Mouse (Mus musculus) left cerebral cortex, postnatal 10 days (tissue): ENCODE measurements at regions not wholly inside any gene's neighbourhood (a gene's known extent, or its start where the extent isn't known, plus 50 kb on each side); places are given as distances from the start of the nearest gene placed in this dataset.
A peak's percentile ranks its signal among the peaks of the same experiment; 100 is the strongest.

ENCODE experiments used
- DNase-seq, 2 experiments: peaks; one replicate each; pipeline ENCODE4 v3.0.0; 2021 to 2022; ENCODE audit warnings: low spot score in 2 of 2, mixed read lengths in 1 of 2; ENCODE audit errors: extremely low spot score in 1 of 2
- intact Hi-C: fragments of 180-260 bp; cut with DNase I; formaldehyde crosslinking; loops from one replicate; pipeline ENCODE4 v1.15.1; 2025

DNA sequence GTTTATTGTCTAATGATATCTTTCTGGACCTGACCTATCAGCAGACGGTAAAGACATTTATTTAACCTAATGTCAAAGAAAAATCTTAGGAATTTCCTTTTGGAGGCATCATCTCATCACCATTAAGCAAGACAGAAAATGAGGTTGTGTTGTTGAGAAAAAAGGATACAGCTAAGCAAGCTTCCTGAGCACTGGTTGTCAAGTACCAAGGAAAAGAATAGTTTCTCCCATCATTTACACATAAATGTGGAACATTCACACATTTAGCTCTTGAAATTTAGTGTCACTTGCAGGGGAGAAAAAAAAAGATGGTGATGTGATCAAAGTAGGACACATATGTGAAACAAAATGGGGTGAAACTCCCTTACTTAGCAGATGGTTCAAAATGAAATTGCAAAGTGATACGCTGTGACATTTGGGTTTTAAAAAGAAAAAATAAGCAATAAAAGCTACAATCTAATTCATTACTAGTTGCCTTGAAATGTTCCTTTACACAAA, 157.7 kb upstream of the 1700009N14Rik start:
- intact Hi-C loops: no loop called here

DNA sequence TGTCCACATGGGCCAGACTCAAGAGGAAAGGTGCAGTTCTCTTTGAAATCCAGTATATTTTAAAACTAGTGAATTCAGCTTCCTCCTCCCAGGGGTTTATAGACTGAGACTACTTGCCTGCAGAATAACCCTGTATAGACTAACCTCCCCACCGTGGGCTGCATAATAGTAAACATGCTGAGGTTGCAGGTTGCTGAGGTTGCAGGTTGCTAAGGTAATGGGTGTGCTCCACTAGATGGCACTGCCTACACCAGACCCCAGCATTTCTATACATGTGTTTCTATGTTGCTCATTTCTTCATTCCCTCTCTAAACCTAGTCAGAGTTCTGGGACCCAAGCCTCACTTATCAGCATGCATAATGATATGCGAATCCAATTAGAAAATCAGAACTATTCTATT, 140.0 kb upstream of the 1700009N14Rik start:
- DNase-seq: no peak
- intact Hi-C loops: no loop called here

More for the DNA sequence above, 157.7 kb upstream of the 1700009N14Rik start:
- no peak for DNase-seq

DNA sequence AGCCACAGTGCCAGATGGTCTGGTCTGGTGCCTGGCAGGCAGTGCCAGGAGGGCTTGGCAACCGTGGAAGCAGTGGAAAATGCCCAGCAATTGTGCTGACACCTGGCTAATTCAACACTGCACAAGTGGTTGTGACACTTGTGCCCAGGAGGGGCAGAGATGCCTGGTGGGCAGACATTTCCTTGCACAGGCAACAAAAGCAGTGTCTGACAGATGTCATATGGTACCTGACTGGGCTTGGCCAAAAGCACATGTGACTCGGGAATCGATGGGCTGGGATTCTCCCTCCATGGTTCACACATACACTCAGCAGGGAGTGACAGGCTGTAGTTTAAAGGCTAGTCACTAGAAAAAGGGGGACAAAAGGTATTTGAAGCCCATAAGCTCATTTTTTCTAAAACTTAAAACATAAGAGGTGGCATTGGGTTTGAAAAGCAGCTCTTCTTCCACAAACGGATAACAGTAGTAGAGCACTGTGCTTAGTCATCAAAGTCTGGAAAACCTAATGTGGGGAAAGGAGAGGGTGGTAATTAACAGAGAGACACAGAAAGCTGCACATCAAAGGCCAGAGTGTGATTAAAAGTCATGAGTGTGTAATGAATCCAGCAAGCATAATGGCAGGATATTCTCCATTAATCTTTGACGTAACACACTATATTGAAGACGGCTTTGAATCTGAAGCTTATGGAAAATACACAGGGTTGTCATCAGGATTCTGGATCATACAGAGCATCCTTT, 105.5 kb upstream of the 1700009N14Rik start:
- intact Hi-C loops: no loop called here
- peak in 1 of 2 experiments; percentile 5 for DNase-seq

DNA sequence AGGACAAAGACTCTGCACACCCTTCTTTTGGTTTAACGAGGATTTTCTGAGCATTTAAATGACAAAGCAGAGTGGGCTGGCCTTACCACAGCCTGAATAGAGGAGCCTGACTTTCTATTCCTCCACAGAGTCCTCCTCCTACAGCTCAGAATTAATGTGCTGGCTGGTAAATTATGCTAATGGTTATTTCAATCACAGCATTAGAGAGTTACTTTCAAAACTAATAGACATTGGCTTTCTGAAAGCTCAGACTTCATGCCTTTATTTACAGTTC, 105.0 kb upstream of the 1700009N14Rik start:
- intact Hi-C loops: no loop called here
- no peak for DNase-seq

DNA sequence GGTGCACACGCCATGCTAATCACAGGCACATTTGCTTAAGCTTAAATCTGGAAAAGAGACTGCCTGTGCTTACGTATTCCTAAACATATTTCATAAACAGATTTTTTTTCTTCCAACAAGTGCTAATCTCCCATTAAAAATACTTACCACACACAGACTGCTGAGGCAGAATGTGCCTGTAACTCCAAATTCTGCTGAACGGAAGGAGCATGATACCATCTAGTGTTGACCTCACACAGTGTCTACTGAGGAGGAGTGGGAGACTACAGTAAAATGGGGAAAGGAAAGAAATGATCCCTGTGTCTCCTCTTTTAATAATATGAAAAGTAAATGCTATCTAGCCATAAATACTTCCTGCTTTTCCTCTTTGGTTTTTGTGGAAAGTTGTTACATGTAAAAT, 81.9 kb upstream of the 1700009N14Rik start:
- intact Hi-C loops: no loop called here
- DNase-seq: no peak

DNA sequence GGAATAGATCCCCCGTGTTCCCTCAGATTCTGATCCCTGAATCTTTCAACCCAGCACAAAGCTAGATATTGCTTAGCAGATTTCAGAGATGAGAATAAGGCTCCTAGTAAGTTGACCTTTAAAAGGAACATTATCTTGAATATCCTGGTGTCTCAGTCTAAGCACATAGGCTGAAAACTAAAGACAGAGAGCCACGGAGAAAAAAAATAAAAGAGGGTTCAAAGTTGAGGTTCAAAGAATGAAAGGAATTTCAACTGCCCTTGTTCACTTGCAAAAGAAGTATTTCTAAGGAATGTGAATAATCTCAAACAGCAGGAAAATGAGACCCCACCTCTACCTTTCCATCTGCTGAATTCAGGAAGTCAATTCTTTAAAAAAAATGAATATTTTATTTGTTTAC, 69.3 kb upstream of the 1700009N14Rik start:
- no peak for DNase-seq
- intact Hi-C loops: no loop called here

DNA sequence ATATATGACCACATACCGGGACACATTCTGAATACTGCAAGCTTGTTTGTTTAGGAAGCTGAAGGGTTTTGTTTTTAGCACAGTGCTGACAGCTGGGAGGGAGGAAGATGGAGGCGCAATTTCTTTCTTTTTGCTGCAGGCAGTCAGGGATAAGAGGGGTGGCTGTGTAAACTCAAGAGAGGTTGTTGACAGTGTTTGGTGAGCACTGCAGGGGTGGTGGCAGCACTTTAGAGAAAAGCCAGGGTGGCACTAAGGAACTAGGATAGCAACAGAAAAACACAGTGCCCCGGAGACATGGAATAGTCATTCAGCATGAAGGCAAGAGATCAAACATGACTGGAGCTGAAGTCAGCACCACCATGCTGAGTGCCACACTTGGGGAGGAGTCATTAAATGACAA, 51.9 kb upstream of the 1700009N14Rik start:
- intact Hi-C loops: no loop called here
- DNase-seq: no peak
